Mouse (Mus musculus) gastrocnemius, adult 8-10 months (tissue): ENCODE results near the gene Zkscan1. TPM values are rescaled to one million over a fixed set of nuclear protein-coding genes. Genes with fewer than 3 reads are reported as not detected.

Source experiments
- DNase-seq, 2 experiments: peaks; one replicate each; pipeline ENCODE4 v3.0.0; 2022; ENCODE audit warnings: low spot score in 2 of 2
- total RNA-seq, 4 experiments: library from RNA; stranded (reverse); gene quantifications; 2 replicates each; pipeline ENCODE4 v1.2.4; 2022

The Zkscan1 gene
- total RNA-seq, 4 experiments from 2014 or later: 9.6 to 11.6 (median 10.6) TPM

DNA sequence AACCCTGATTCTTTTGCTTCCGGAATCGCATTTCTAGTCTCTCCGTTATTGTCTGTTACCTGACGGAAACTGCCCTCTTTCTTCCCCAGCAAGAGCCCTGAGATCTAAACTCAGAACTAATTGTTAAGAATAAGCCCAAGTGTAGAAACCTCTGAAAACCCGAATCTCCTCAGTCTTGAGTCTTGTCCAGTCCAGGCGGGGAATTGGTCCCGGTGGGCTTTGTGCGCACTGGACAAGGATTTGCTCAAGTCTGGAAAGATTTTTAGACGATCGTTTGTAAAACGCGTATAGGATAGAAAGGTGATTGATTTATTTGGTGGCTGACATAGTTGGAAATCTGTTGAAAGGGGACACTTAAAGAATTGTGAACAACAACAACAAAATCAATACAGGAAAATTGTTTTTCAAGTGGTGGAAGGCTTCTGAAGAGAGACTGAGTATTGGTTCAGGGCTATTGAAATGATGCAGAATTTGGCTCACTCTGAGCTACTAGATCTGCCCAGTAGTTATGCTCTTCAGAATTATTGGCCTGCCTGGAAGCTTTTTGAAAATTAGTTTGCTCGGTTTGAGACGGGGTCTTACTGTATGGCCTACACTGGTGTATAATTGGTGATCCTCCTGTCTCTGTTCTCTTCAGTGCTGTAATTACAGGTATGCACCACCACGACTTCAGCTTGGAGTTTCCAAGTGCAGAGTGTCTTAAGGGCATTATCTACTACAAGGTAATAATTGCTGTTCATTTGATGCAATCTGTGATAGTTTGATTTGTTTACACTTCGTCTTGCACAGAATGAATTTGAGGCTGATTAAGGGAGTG lies 32.5 kb downstream of the Zkscan1 start:
- no peak for DNase-seq

GRCm38 (mm10) chr5:138118041-138118440 lies 33.2 kb downstream of the Zkscan1 start:
- no peak for DNase-seq

GRCm38 (mm10) chr5:138132425-138133064 lies 47.7 kb downstream of the Zkscan1 start:
- DNase-seq: no peak

DNA sequence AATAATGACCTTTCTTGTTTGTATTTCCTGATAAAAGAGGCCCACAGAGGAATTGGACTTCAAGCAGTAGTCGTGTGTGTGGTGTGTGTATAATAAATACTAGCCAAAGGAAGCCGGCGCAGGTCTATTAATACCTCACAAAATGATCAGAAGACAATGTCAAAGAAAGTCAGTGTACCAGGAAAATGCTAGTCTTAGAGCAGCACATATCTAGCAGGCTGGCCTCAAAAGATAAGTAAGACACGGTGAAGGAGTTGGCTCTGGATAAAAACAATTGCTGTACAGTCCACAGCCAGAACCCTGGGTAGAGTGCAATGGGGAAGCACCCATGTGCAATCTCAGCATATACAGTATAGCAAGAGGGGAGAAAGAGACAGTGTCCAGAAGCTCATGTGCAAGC lies 52.4 kb downstream of the Zkscan1 start:
- DNase-seq: no peak

DNA sequence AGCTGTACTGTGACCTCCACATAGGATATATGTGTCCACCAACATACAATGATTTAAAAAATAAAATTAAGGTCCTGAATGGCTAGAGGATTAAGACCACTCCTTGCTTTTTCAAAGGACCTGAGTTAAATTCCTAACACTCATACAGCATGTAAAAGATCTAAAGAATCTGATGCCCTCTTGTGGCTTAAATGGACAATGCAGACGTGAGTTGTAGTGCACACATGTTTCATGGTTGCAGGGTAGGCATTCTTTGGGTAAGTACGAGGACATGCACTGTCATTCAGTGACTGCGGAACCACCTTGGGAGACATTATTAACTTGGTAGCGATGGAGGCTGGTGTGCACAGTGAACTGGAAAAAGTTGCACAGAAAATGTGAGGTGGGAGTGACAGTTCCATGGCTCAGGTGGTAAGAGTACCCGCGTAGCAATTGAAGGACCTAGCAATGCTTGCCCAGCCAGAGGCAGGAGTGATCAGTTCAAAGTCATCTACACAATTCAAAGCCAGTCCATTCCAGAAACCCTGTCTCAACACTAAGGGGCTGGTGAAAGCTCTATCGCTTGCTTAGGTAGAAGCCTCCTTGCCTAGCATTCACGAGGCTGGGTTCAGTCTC lies 53.2 kb downstream of the Zkscan1 start:
- DNase-seq: no peak

DNA sequence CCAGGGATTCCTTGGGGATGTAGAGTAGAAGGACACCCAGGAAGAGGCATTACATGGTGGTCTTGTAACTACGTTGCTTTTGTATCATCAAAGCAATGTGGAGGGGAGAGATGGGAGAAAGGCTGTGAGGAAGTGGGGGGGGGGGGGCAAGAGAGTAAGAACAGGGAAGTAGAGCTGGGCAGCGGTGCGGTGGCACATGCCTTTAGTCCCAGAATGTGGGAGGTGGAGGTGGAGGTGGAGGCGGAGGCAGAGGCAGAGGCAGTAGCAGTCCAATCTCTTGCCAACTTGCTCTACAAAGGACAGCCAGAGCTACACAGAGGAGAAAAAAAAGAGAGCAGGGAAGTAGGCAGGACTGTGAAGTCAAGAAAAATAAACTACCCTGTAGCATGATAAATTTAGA lies 53.7 kb downstream of the Zkscan1 start:
- no peak for DNase-seq

DNA sequence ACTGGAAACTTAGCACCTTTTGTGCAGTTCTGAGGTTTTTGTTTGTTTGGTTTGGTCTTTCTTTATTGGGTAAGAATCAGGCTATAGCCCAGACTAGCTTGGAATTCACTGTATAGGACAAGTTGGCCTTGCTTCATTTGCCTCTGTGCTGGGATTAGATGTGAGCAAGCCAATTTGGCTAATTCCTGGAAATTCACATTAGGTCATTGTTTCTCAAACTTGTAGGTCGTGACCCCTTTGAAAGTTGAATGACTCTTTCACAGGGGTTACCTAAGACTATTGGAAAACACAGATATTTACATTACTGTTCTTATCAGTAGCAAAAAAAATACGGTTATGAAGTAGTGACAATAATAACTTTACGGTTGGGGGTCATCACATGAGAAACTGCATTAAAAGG lies 69.5 kb downstream of the Zkscan1 start:
- no peak for DNase-seq

DNA sequence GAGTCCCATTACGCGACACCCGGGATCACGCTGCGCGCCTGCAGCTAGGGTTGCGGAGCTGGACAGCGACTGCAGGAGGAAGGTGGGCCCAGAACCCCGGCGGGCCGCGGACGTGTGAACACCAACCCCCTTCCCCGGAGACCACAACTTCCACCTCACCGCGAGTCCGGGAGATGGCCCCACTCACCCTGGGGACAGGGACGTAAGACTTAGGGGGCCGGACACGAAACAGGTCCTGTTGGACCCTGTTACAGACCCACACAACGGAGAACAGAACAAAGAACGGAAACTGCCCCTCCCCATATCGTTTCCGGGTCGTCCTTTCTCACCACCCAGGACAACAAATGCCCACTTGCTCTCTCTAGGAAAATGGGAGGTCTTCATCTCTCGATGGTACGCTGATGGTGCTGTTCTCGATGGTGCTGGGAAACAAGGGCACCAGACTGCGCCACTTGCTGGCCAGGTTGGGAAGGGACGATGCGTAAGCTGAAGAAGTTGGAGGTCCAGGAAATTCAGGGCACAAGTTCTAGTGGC lies 70.6 kb downstream of the Zkscan1 start, which contains the start of gene Zfp113:
Gene Zfp113, minus strand, starts transcription at position 302 of the 534 bp plus-strand sequence.
- DNase-seq: peak; percentile 75 to 82

Other genes starting within 250 kb of the Zkscan1 start
- under 1 TPM in 1 of 4 experiments, not detected in 3; 0.21 TPM for gene Pilra, start 248.8 kb upstream of the Zkscan1 start, total RNA-seq
- gene Pilrb1, start 227.0 kb upstream of the Zkscan1 start, total RNA-seq: under 1 TPM in 1 of 4 experiments, not detected in 3; 0.79 TPM
- not detected for gene Pilrb2, start 213.3 kb upstream of the Zkscan1 start, total RNA-seq
- under 1 TPM in 2 of 4 experiments, not detected in 2; 0.07 to 0.11 TPM for gene Cyp3a13, start 163.5 kb upstream of the Zkscan1 start, total RNA-seq
- gene Gjc3, start 122.0 kb upstream of the Zkscan1 start, total RNA-seq: under 1 TPM; 0.17 to 0.51 (median 0.36) TPM
- under 1 TPM in 1 of 4 experiments, not detected in 3; 0.43 TPM for gene Azgp1, start 103.6 kb upstream of the Zkscan1 start, total RNA-seq
- not detected for gene Smok3a, start 63.8 kb upstream of the Zkscan1 start, total RNA-seq
- not detected for gene Smok3b, start 63.7 kb upstream of the Zkscan1 start, total RNA-seq
- not detected for gene Smok3c, start 31.9 kb upstream of the Zkscan1 start, total RNA-seq
- 10 to 100 TPM; 14.3 to 17.0 (median 15.2) TPM for gene Zscan21, start 31.8 kb downstream of the Zkscan1 start, total RNA-seq
- gene Zfp113, start 70.7 kb downstream of the Zkscan1 start, total RNA-seq: 1 to 10 TPM; 4.8 to 6.6 (median 5.3) TPM
- 100 to 1,000 TPM; 107 to 117 (median 110) TPM for gene Cops6, start 76.0 kb downstream of the Zkscan1 start, total RNA-seq
- 10 to 100 TPM in 1 of 4 experiments, 1 to 10 TPM in 3; 7.2 to 10.6 (median 7.5) TPM for gene Ap4m1, start 86.9 kb downstream of the Zkscan1 start, total RNA-seq
- gene Mcm7, start 87.3 kb downstream of the Zkscan1 start, total RNA-seq: 1 to 10 TPM; 6.1 to 8.2 (median 6.8) TPM
- gene Taf6, start 102.4 kb downstream of the Zkscan1 start, total RNA-seq: 10 to 100 TPM; 33.9 to 42.1 (median 36.6) TPM
- 1 to 10 TPM; 1.9 to 3.6 (median 2.2) TPM for gene Cnpy4, start 102.4 kb downstream of the Zkscan1 start, total RNA-seq
- gene Mblac1, start 109.2 kb downstream of the Zkscan1 start, total RNA-seq: 1 to 10 TPM; 1.5 to 2.3 (median 1.8) TPM
- under 1 TPM; 0.12 to 0.38 (median 0.19) TPM for gene Nxpe5, start 140.8 kb downstream of the Zkscan1 start, total RNA-seq
- gene Lamtor4, start 170.4 kb downstream of the Zkscan1 start, total RNA-seq: 10 to 100 TPM; 51.1 to 57.2 (median 53.1) TPM
- 1 to 10 TPM; 1.4 to 3.0 (median 2.3) TPM for gene BC037034, start 178.9 kb downstream of the Zkscan1 start, total RNA-seq
- under 1 TPM in 1 of 4 experiments, not detected in 3; 0.16 TPM for gene Gal3st4, start 187.8 kb downstream of the Zkscan1 start, total RNA-seq
- gene Gm43720, start 194.9 kb downstream of the Zkscan1 start, total RNA-seq: not detected
- gene Gpc2, start 194.9 kb downstream of the Zkscan1 start, total RNA-seq: under 1 TPM in 2 of 4 experiments, not detected in 2; 0.10 to 0.22 TPM
- gene Stag3, start 195.2 kb downstream of the Zkscan1 start, total RNA-seq: not detected